Comparison of ENCODE assay signal across 8 mouse cellular contexts in the genomic region with DNA sequence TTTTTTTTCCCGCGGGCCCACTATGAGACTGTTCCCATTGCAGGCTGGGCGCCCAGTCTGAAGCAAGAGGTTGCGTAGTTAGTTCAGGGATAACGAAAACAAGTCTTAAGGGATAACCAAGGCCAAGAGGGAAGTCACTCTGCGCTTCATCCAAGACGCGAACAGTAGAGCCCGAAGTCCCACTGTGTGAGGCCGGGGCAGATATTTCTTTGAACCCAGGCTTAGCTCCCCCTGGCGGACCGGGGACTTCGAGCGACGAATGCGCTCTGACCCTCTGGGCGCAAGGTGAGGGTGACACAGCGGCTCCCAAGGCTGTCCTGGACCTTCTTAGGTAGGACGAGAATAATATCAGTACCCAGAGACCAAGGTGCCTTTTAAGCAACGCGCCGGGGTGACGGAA. TPM values are rescaled to one million over a fixed set of nuclear protein-coding genes. Genes with fewer than 3 reads are reported as not detected.
DNase-seq lines count a peak whose midpoint lies in the region; ATAC-seq lines count a peak whose summit lies in the region.

No protein-coding gene starts in this region.

- H3K4me3 ChIP-seq in forebrain, embryonic 15.5 days, result peak overlapping the region; percentile 53
- H3K4me3 ChIP-seq in limb, embryonic 13.5 days, result peak overlapping the region; percentile 65
- no peak overlapping the region; the same call in 1 of the 2 replicates for H3K4me3 ChIP-seq in midbrain, embryonic 12.5 days

- peaks cover 50% of the 10 kb centered on the region for H3K4me1 ChIP-seq in forebrain, embryonic 15.5 days
- peaks cover 67% of the 10 kb centered on the region for H3K4me1 ChIP-seq in limb, embryonic 13.5 days
- H3K4me1 ChIP-seq in midbrain, embryonic 12.5 days, result peaks cover 52% of the 10 kb centered on the region

- H3K27me3 ChIP-seq in forebrain, embryonic 15.5 days, result peaks cover 91% of the 10 kb centered on the region
- peaks cover 89% of the 10 kb centered on the region for H3K27me3 ChIP-seq in limb, embryonic 13.5 days
- peaks cover 99% of the 10 kb centered on the region for H3K27me3 ChIP-seq in midbrain, embryonic 12.5 days
- no peaks in the 10 kb centered on the region for H3K27me3 ChIP-seq in splenic B cell, adult 2 months (ENCODE audit: control insufficient read depth, insufficient read depth, low read length, poor library complexity, severe bottlenecking)

- no peak for ATAC-seq in forebrain, embryonic 15.5 days (replicated peaks)
- peak; percentile 30 to 54; a peak in 2 of 4 replicates for ATAC-seq in hematopoietic stem cell, adult 5-6 weeks (replicated peaks in 1 of 2; ENCODE audit: insufficient read depth in 1 of 2, low FRiP score in 2 of 2, low TSS enrichment in 1 of 2, low read depth in 1 of 2, poor library complexity in 2 of 2, severe bottlenecking in 2 of 2)
- no peak for ATAC-seq in limb, embryonic 13.5 days (ENCODE audit: low FRiP score, low read depth)
- ATAC-seq in midbrain, embryonic 12.5 days (ENCODE audit: low FRiP score, low read depth), result no peak

- no peaks in the 10 kb centered on the region for H3K36me3 ChIP-seq in forebrain, embryonic 15.5 days
- 0 out of 2 replicates have a peak, but pooled peaks cover 3% of the 10 kb centered on the region for H3K36me3 ChIP-seq in limb, embryonic 13.5 days
- no peaks in the 10 kb centered on the region for H3K36me3 ChIP-seq in midbrain, embryonic 12.5 days
- H3K36me3 ChIP-seq in splenic B cell, adult 2 months (ENCODE audit: control insufficient read depth, insufficient read depth, low read length, poor library complexity, severe bottlenecking), result no peaks in the 10 kb centered on the region

- H3K9me3 ChIP-seq in forebrain, embryonic 15.5 days, result no peaks in the 10 kb centered on the region
- H3K9me3 ChIP-seq in limb, embryonic 13.5 days, result no peaks in the 10 kb centered on the region
- H3K9me3 ChIP-seq in midbrain, embryonic 12.5 days, result no peaks in the 10 kb centered on the region

- H3K4me2 ChIP-seq in forebrain, embryonic 15.5 days (replicated peaks), result peak overlapping the region; percentile 77
- peak overlapping the region; percentile 90 for H3K4me2 ChIP-seq in limb, embryonic 13.5 days (replicated peaks)
- peak overlapping the region; percentile 98 for H3K4me2 ChIP-seq in midbrain, embryonic 12.5 days (replicated peaks)

- H3K27ac ChIP-seq in forebrain, embryonic 15.5 days (replicated peaks), result no peak overlapping the region
- peak overlapping the region; percentile 75; the same call in 1 of the 2 replicates for H3K27ac ChIP-seq in limb, embryonic 13.5 days
- no peak overlapping the region for H3K27ac ChIP-seq in midbrain, embryonic 12.5 days (replicated peaks)

- peak; percentile 51 to 68 for DNase-seq in cerebellum, adult 18-20 months
- no peak for DNase-seq in cerebellum, adult 11 months
- peak; percentile 38 for DNase-seq in brain, adult 2 months (ENCODE audit: low read depth, low spot score)
- DNase-seq in splenic B cell, adult 2 months (ENCODE audit: low read depth, low spot score), result peak; percentile 75

- under 1% methylated on average over 23 of the region's 23 CpGs for WGBS in forebrain, embryonic 15.5 days
- 1% methylated on average over 23 of the region's 23 CpGs for WGBS in limb, embryonic 13.5 days
- WGBS in midbrain, embryonic 12.5 days, result 2% methylated on average over 23 of the region's 23 CpGs

- H3K9ac ChIP-seq in forebrain, embryonic 15.5 days (replicated peaks), result no peak overlapping the region
- peak overlapping the region; percentile 81 for H3K9ac ChIP-seq in limb, embryonic 13.5 days
- no peak overlapping the region for H3K9ac ChIP-seq in midbrain, embryonic 12.5 days (replicated peaks)

RNA-seq across cellular contexts. Expression of a gene that starts 1.7 kb away (rescaled TPM):
- polyA plus RNA-seq in forebrain, embryonic 15.5 days (2015; fragmentation: Nextera tagmentation; extraction: Ambion mirVana), result 0.43 and 0.53 TPM in 2 replicates
- not detected in 2 replicates for total RNA-seq in hematopoietic stem cell, adult 5-6 weeks (2017)
- polyA plus RNA-seq in limb, embryonic 13.5 days (2015; fragmentation: Nextera tagmentation; extraction: Ambion mirVana), result 37.2 and 38.3 TPM in 2 replicates
- 2.9 TPM in 2 replicates for polyA plus RNA-seq in midbrain, embryonic 12.5 days (2016; fragmentation: Nextera tagmentation; extraction: Ambion mirVana)

Comparison
In these comparisons a context has a peak if more than half of its experiments do, and no peak if none do; other contexts are left out.
1. ATAC-seq: peak in hematopoietic stem cell, adult 5-6 weeks (2 of 2); none in forebrain, embryonic 15.5 days (single experiment), limb, embryonic 13.5 days (single experiment) and midbrain, embryonic 12.5 days (single experiment).
2. Peak in every context shown above with its lines, with median percentiles within 50 percentile points of each other: H3K4me2 ChIP-seq.